Mouse (Mus musculus) embryonic fibroblast, embryonic 13.5 days (primary cell): ENCODE measurements around the gene Hoxa7.

ENCODE experiments used
- CTCF ChIP-seq: IDR thresholded peaks from 2 replicates; pipeline ENCODE4 v1.5.1; 2011; ENCODE audit warnings: mild to moderate bottlenecking, control low read depth, low read length, moderate library complexity, borderline replicate concordance; ENCODE audit not compliant: insufficient read depth
- POLR2A ChIP-seq: IDR thresholded peaks from 2 replicates; pipeline ENCODE4 v1.6.1; 2011; ENCODE audit warnings: low read depth, mild to moderate bottlenecking, control low read depth, low read length, moderate library complexity

- TF ChIP-seq CTCF, result no peak
- no peak for TF ChIP-seq POLR2A
Observed at GRCm38 (mm10) chr6:52261751-52262462, 40.3 kb upstream of the Hoxa7 start.
